Mouse (Mus musculus) Patski (cell line): ENCODE data around the gene Spz1. TPM values are rescaled to one million over a fixed set of nuclear protein-coding genes. Genes with fewer than 3 reads are reported as not detected.
A peak's percentile ranks its signal among the peaks of the same experiment; 100 is the strongest.

Experiments
- ATAC-seq: fragments of 100-300 bp; one replicate; pipeline ENCODE4 v1.8.0; 2021
- CTCF ChIA-PET: fragments of 350-600 bp; sonication (Branson Sonifier 250); formaldehyde crosslinking; loops from one replicate; lab custom pipeline; 2022; ENCODE audit warnings: inconsistent platforms; lab: Charles Lee
- POLR2A ChIA-PET: fragments of 350-600 bp; sonication (Branson Sonifier 250); formaldehyde crosslinking; loops from one replicate; lab custom pipeline; 2022; ENCODE audit warnings: antibody characterized with exemption, inconsistent platforms; lab: Charles Lee
- DNase-seq: peaks from one replicate; pipeline ENCODE4 v3.0.0-alpha.2; 2011; ENCODE audit warnings: low read depth, low spot score
- H3K27me3 ChIP-seq: fragments of 371-371 bp; one replicate; pipeline ENCODE4 v1.5.1; 2021
- CTCF ChIP-seq: fragments of 100-300 bp; IDR thresholded peaks from one replicate; pipeline ENCODE4 v1.5.1; 2021
- in situ Hi-C: fragments of 300-500 bp; cut with MboI; formaldehyde crosslinking; loops from 3 replicates; pipeline ENCODE4 v1.11.1; 2018; ENCODE audit warnings: low pct_unique_long_range_greater_than_20kb, mixed read lengths
- polyA plus RNA-seq: library from polyadenylated mRNA; unstranded; gene quantifications from one replicate; pipeline ENCODE4 v1.2.3, GENCODE M21; 2021

The Spz1 gene
- polyA plus RNA-seq, 1 experiment from 2014 or later: not detected

DNA sequence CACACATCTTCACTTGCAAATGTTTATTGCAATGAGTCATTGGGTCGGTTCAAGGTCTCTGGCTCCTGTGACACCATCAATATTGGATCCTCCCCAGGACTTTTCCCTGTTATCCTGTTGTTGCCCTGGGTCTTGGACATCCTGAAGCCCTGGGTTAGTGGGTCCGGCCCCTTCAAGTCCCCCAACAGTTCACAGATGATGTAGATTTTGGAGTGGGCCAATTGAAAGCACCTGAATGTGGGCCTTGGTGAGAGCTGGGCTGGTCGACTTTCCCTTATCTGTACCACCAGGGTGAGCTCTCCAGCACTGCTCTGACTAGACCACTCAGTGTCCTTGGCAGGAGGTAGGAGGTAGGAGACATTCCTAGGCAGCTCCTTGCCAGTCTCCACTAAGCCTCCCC, 19.5 kb upstream of the Spz1 start:
- no peak for DNase-seq
- no peak for TF ChIP-seq CTCF
- in situ Hi-C loops: no loop called here
- ChIA-PET POLR2A (interaction anchor here (0.6 kb wide), 1 partner anchor 97 kb away, joined by 4 read pairs; no protein-coding TSS in a partner anchor), CTCF (no interaction called here)
- peaks cover 5% of the 10 kb centered on the region for H3K27me3 ChIP-seq
- no peak for ATAC-seq

DNA sequence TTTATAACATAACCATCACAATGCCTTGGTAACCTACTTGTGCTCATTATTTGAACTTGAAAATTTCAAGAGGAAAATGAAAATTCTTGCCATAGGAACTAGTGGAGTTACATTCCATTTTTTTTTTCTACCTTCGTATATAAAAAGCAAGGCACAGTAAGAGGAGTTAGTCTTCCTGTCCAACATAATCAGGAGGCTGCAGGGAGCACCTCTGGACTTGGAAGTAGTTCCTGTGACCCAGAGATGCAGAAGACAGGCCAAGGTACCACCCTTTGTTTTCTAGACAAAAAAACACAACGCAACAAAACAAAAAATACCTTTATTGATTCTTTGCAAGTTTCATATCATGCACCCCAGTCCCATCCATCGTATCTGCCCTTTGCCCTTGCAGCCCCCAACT, 18.9 kb upstream of the Spz1 start:
- H3K27me3 ChIP-seq: peaks cover 5% of the 10 kb centered on the region
- no peak for TF ChIP-seq CTCF
- ATAC-seq: no peak
- POLR2A ChIA-PET: interaction anchor here (0.6 kb wide), 1 partner anchor 98 kb away, joined by 4 read pairs; no protein-coding TSS in a partner anchor
- in situ Hi-C loops: no loop called here
- DNase-seq: no peak
- CTCF ChIA-PET: no interaction called here

DNA sequence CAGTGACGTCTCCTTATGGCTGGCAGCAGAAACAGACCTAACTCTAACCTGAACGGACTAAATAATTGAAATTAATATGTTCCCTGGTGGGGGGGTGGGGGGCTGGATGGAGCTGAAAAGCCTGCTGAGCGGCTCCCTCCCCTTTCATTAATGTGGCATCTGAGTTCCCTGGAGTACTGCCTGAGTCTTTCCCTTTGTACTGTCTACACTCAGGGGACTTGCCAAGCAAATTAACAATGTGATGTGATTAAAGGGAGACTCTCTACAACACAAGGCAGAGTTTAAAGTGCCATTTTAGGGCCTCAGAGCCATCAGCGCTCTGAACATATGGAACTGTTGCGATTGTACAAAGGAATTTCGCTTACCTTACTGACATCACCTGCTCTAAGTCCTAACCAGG, 18.5 kb upstream of the Spz1 start:
- peaks cover 5% of the 10 kb centered on the region for H3K27me3 ChIP-seq
- ChIA-PET POLR2A (no interaction called here), CTCF (interaction anchor here (1.3 to 1.5 kb wide), 2 partner anchors 20 to 142 kb away, joined by 3 read pairs; no protein-coding TSS in a partner anchor)
- in situ Hi-C loops: no loop called here
- ATAC-seq: no peak
- DNase-seq: no peak
- no peak for TF ChIP-seq CTCF

DNA sequence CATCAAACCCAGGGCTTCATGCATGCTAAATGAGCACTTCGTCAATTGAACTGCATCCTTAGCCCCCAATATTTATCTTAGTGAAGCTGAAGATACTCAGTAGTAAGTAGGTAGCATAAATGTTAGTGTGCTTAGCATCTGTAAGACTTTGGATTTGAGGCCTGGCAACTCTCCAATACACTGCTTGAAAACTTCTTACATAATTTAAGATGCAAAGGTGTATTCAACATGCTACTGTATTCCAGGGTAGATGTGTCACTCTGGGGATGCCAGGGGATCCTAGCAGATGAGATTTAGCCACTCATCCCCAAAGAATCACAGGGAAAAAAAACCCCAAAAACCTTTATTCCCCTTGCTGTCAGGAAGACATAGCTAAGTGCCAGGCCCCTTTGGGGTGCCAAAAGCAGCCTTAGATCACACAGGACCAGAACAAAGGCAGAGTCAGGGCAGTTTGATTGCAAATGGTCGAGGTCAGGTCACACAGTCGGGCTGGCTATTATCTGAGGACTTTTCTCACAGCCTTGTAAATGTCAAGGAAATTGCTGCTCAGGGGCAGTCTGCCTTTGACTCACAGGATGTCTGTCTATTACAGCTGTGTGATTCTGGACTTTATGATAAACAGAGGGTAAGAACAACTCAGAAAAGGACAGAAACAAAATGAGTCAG, 17.9 kb upstream of the Spz1 start:
- ChIA-PET CTCF (interaction anchor here (1.3 to 2.4 kb wide), 3 partner anchors 20 to 147 kb away, joined by 3 to 7 read pairs (median 3); no protein-coding TSS in a partner anchor), POLR2A (no interaction called here)
- in situ Hi-C loops: no loop called here
- no peak for DNase-seq
- no peak for ATAC-seq
- peaks cover 5% of the 10 kb centered on the region for H3K27me3 ChIP-seq
- TF ChIP-seq CTCF: no peak

DNA sequence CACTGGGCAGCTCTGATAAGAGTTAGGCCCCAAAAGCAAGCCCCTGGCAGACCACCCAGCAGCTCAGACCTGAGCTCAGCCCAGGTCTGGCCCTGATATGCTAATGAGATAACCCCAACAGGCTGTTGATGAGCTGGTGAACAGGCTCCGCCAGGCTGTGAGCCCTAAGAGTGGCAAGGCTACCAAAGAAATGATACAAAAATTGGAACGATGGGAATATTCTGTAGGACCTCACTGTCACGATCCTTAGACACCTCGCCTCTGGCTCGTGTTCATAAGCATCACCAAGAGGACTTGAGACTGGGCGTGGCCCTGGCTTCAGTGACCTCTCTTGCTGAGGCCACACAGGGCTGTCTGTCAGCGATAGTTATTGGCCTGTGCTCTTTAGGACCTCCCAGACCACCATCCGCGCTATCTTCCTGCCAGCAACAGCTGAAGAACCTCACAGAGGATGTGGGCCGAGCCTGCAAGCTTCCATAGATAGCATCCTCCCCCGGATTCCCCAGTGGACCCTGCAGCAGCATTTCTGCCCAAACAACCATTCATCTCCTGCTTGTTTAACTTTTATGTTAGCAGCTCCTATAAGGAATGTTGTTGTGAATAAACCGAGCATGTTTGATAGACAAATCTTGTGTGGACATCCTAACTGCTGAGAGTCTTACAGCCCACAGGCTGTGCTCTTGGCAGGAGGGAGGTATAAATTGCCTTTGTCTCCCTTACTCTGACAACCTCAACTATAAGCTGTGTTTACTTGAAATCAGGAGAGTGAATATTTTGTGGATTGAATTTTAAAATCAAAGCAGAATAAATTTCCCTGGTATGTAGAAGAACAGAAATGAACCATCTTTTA, 17.0 kb upstream of the Spz1 start:
- no peak for TF ChIP-seq CTCF
- in situ Hi-C loops: no loop called here
- ChIA-PET POLR2A (no interaction called here), CTCF (interaction anchor here (1.3 to 2.4 kb wide), 3 partner anchors 21 to 148 kb away, joined by 3 to 7 read pairs (median 3); no protein-coding TSS in a partner anchor)
- ATAC-seq (no peak), DNase-seq (no peak)
- H3K27me3 ChIP-seq: peaks cover 5% of the 10 kb centered on the region

DNA sequence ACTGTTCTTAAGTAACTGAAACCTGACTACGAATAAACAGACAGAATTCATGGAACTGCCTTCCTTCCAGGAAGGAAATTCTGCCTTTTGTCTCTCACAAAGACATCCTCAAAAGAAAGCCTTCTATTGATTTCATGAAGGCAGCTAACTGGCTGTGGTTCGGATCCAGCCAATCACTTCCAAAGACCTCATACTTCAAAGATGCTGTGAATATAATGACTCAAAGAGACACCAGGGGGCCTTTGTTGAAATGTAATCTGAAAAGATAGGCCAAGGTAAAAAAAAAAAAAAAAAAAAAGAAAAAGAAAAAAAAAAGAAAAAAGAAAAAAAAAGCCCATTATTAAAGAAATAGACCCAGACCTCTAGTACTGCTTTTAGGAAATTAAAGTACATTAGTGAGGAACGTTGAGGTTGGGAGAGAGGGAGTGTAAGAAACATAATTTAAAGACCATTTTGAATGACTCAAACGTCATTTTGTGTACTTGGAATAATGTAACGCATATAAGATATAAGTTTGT, 16.4 kb upstream of the Spz1 start:
- ChIA-PET POLR2A (no interaction called here), CTCF (interaction anchor here (2.4 kb wide), 1 partner anchor 149 kb away, joined by 7 read pairs; no protein-coding TSS in a partner anchor)
- peaks cover under 1% of the 10 kb centered on the region for H3K27me3 ChIP-seq
- ATAC-seq (no peak), DNase-seq (no peak)
- in situ Hi-C loops: no loop called here
- no peak for TF ChIP-seq CTCF

GRCm38 (mm10) chr13:92591225-92591624, 15.3 kb upstream of the Spz1 start:
- POLR2A ChIA-PET: no interaction called here
- CTCF ChIA-PET: interaction anchor here (1.1 to 1.3 kb wide), 2 partner anchors 15 to 17 kb away, joined by 3 read pairs; no protein-coding TSS in a partner anchor
- in situ Hi-C loops: no loop called here
- ATAC-seq: no peak
- H3K27me3 ChIP-seq: no peaks in the 10 kb centered on the region
- TF ChIP-seq CTCF: no peak
- DNase-seq: no peak

DNA sequence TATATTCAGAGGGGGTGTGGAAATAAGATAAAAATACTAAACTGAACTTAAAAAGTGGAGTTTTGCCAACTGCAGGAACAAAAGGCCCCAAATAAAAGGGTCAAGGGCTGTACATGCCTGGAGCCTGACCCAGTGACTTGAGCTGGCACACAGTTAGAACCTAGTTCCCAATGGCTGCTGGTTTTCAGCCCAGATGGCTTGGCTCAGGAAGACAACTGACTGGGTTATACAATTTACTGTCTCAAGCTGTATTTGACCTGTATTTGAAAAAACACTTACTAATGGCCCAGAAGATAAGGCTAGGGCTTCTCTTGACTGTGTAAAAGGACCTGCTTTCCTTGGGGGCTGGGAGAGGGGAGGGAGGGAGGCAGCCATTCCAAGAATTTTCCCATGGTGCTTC, 13.3 kb upstream of the Spz1 start:
- ChIA-PET CTCF (interaction anchor here (1.0 kb wide), 1 partner anchor 9 kb away, joined by 3 read pairs; no protein-coding TSS in a partner anchor), POLR2A (no interaction called here)
- TF ChIP-seq CTCF: no peak
- no peaks in the 10 kb centered on the region for H3K27me3 ChIP-seq
- ATAC-seq (no peak), DNase-seq (no peak)
- in situ Hi-C loops: no loop called here

- DNase-seq: no peak
- no peaks in the 10 kb centered on the region for H3K27me3 ChIP-seq
- in situ Hi-C loops: no loop called here
- no peak for TF ChIP-seq CTCF
- CTCF ChIA-PET: interaction anchor here (1.0 kb wide), 1 partner anchor 8 kb away, joined by 3 read pairs; no protein-coding TSS in a partner anchor
- POLR2A ChIA-PET: no interaction called here
- ATAC-seq: peak; percentile 60
These were observed 12.7 kb upstream of the Spz1 start for GRCm38 (mm10) chr13:92588704-92589103.

GRCm38 (mm10) chr13:92584094-92584717, 8.2 kb upstream of the Spz1 start:
- CTCF ChIA-PET: interaction anchor here (1.5 to 1.7 kb wide), 2 partner anchors 157 kb away, joined by 5 to 6 read pairs; no protein-coding TSS in a partner anchor
- no peak for TF ChIP-seq CTCF

More at GRCm38 (mm10) chr13:92584094-92584717, 8.2 kb upstream of the Spz1 start:
- in situ Hi-C loops: no loop called here
- ATAC-seq (no peak), DNase-seq (no peak)
- POLR2A ChIA-PET: no interaction called here
- H3K27me3 ChIP-seq: no peaks in the 10 kb centered on the region
